Mouse (Mus musculus) liver, embryonic 11.5 days (tissue): ENCODE results near the gene Pclo. TPM values are rescaled to one million over a fixed set of nuclear protein-coding genes. Genes with fewer than 3 reads are reported as not detected.
A peak's percentile ranks its signal among the peaks of the same experiment; 100 is the strongest.

Experiments
- ATAC-seq: fragments of 200-750 bp; cut with Nextera tagmentation; replicated peaks from 2 replicates; pipeline ENCODE4 v1.8.0; 2017; ENCODE audit warnings: moderate number of reproducible peaks, mild to moderate bottlenecking, moderate TSS enrichment, moderate library complexity; ENCODE audit not compliant: low FRiP score
- DNase-seq: peaks from one replicate; pipeline ENCODE4 v3.0.0-alpha.2; 2017; ENCODE audit warnings: low spot score
- H3K27ac ChIP-seq: fragments of 300-500 bp; sonication (generic); 2 replicates; pipeline ENCODE4 v1.5.1; 2014; ENCODE audit warnings: mild to moderate bottlenecking, low read depth, low read length, control low read depth
- H3K27me3 ChIP-seq: fragments of 300-500 bp; sonication (generic); replicated peaks from 2 replicates; pipeline ENCODE4 v1.6.1; 2014; ENCODE audit warnings: low read length, mixed read lengths; ENCODE audit not compliant: control insufficient read depth, insufficient read depth
- H3K36me3 ChIP-seq: fragments of 300-500 bp; sonication (generic); 2 replicates; pipeline ENCODE4 v1.6.1; 2014; ENCODE audit warnings: mild to moderate bottlenecking, low read length, moderate library complexity, mixed read lengths; ENCODE audit not compliant: control insufficient read depth, insufficient read depth
- H3K4me1 ChIP-seq: fragments of 300-500 bp; sonication (generic); replicated peaks from 2 replicates; pipeline ENCODE4 v1.6.1; 2014; ENCODE audit warnings: low read length, mixed read lengths; ENCODE audit not compliant: control insufficient read depth, insufficient read depth
- H3K4me2 ChIP-seq: fragments of 300-500 bp; sonication (generic); 2 replicates; pipeline ENCODE4 v1.6.1; 2014; ENCODE audit warnings: mild to moderate bottlenecking, control low read depth, moderate library complexity
- H3K4me3 ChIP-seq: fragments of 300-500 bp; sonication (generic); 2 replicates; pipeline ENCODE4 v1.5.1; 2014; ENCODE audit warnings: low read depth, low read length, control low read depth
- H3K9ac ChIP-seq: fragments of 300-500 bp; sonication (generic); 2 replicates; pipeline ENCODE4 v1.6.1; 2014; ENCODE audit warnings: low read depth, low read length, control low read depth
- H3K9me3 ChIP-seq: fragments of 300-500 bp; sonication (generic); 2 replicates; pipeline ENCODE4 v1.6.1; 2016; ENCODE audit warnings: low read length, inconsistent platforms, mixed read lengths; ENCODE audit not compliant: control insufficient read depth
- WGBS: fragments of 180-500 bp; shearing (Covaris S2); extraction: QIAGEN DNeasy Blood & Tissue Kit; methylation state at CpG from one replicate; pipeline ENCODE4 v1.1.7; 2014; 5-methylcytosine and 5-hydroxymethylcytosine counted together
- polyA plus RNA-seq: library from polyadenylated mRNA; unstranded; fragments of >200 nt; fragmentation: Nextera tagmentation; extraction: Ambion mirVana; gene quantifications from 2 replicates; pipeline ENCODE4 v1.2.1, GENCODE M21; 2014

The Pclo gene
- polyA plus RNA-seq, 1 experiment from 2014 or later: 0.16 TPM

DNA sequence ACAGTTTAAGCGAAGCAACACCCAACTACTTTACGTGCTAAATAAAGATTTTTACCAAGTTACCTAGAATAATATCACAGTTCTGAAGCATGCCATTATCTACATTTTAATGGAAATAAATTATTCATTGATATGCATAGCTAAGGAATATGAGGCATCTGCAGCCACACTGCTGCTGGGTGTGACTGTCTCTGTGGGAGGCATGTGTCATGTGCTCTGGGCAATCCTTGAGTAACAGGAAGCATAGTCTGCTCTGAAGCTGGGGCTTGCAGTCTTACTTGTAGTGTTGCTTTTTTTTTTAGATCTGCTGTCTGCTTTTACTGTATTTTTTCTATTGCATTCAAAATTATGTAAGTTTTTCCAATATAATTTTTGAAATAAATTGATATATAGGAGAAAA lies 17.2 kb downstream of the Pclo start:
- Histone ChIP-seq H3K9me3 (no peaks in the 10 kb centered on the region), H3K36me3 (no peaks in the 10 kb centered on the region), H3K27me3 (no peaks in the 10 kb centered on the region), H3K9ac (no peak overlapping the region), H3K4me2 (no peak overlapping the region), H3K27ac (no peak overlapping the region), H3K4me3 (no peak overlapping the region), H3K4me1 (no peaks in the 10 kb centered on the region)
- DNase-seq (no peak), ATAC-seq (no peak)
- WGBS: 86% methylated on average over 2 of the region's 2 CpGs

DNA sequence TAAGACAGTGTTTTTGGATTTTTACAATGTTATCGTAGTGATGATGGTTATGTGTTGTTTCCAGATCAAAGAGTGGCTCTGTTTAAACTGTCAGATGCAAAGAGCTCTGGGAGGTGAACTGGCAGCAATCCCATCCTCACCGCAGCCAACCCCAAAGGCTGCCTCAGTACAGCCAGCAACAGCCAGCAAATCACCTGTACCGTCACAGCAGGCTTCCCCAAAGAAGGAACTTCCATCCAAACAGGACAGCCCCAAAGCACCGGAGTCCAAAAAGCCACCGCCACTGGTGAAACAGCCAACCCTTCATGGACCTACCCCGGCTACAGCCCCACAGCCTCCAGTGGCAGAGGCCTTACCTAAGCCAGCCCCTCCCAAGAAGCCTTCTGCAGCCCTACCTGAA lies 24.6 kb downstream of the Pclo start:
- ATAC-seq (no peak), DNase-seq (no peak)
- Histone ChIP-seq H3K9me3 (no peaks in the 10 kb centered on the region), H3K9ac (no peak overlapping the region), H3K4me1 (no peaks in the 10 kb centered on the region), H3K27me3 (no peaks in the 10 kb centered on the region), H3K4me3 (no peak overlapping the region), H3K36me3 (no peaks in the 10 kb centered on the region), H3K4me2 (no peak overlapping the region), H3K27ac (no peak overlapping the region)
- 72% methylated on average over 6 of the region's 6 CpGs for WGBS

DNA sequence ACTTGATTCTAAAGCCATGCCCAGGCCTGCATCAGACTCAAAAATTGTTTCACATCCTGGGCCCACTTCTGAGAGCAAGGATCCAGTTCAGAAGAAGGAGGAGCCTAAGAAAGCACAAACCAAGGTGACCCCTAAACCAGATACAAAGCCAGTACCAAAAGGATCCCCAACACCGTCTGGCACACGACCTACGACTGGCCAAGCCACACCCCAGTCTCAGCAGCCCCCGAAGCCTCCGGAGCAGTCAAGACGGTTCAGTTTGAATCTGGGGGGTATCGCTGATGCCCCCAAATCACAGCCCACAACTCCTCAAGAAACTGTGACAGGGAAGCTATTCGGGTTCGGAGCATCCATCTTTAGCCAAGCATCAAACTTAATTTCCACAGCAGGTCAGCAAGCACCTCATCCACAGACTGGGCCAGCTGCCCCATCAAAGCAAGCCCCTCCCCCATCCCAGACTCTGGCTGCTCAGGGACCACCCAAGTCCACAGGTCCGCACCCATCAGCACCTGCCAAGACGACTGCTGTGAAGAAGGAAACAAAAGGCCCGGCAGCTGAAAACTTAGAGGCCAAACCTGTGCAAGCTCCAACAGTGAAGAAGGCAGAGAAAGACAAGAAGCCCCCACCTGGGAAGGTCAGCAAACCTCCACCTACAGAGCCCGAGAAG lies 25.4 kb downstream of the Pclo start:
- no peak overlapping the region for H3K9ac ChIP-seq
- no peaks in the 10 kb centered on the region for H3K4me1 ChIP-seq
- no peaks in the 10 kb centered on the region for H3K27me3 ChIP-seq
- no peaks in the 10 kb centered on the region for H3K9me3 ChIP-seq
- ATAC-seq: 0 out of 2 replicates have a peak, but pooled peaks have one; percentile 18
- H3K36me3 ChIP-seq: no peaks in the 10 kb centered on the region
- H3K27ac ChIP-seq: no peak overlapping the region
- 71% methylated on average over 13 of the region's 13 CpGs for WGBS
- no peak overlapping the region for H3K4me3 ChIP-seq
- no peak for DNase-seq
- H3K4me2 ChIP-seq: no peak overlapping the region

DNA sequence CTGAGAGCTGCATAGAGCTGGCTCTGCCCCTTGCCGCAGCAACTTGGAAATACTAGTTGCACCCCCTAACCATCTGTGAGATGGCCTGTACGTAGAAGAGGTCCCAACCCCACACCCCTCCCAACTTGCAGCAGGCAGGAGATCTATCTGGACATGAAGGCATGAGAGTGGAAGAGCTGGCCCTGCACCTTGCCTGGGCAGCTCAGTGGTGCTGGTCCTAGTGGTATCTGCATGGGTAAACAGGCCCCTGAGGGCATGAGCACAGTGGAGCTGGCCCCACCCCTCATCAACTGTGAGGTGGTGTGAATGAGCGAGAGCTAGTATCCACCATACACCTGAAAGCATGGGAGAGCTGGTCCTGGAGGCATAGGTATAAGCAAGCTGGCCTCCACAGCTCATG lies 60.9 kb downstream of the Pclo start:
- Histone ChIP-seq H3K4me3 (no peak overlapping the region), H3K27me3 (no peaks in the 10 kb centered on the region), H3K9me3 (no peaks in the 10 kb centered on the region), H3K4me2 (no peak overlapping the region), H3K4me1 (no peaks in the 10 kb centered on the region), H3K9ac (no peak overlapping the region), H3K36me3 (no peaks in the 10 kb centered on the region), H3K27ac (no peak overlapping the region)
- no peak for DNase-seq
- no peak for ATAC-seq
- WGBS: 73% methylated on average over 3 of the region's 3 CpGs

DNA sequence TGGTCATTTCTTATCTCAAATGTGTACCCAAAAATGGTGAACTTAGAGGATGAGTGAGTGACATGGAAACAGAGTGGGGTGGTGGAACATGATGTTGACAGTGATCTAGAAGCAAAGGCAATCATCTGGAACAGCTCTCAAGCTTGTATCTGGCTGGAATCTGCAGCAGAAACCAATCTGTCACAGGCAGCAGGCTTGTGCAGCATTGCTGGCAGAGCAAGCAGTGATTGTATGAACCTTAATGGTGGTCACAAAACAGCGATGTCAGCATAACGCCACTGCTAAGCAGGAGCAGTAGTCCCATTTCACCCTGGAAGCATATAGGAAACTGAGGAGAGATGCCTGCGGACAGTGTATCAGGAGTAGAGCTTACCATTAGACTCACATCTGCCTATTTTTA lies 76.8 kb downstream of the Pclo start:
- Histone ChIP-seq H3K4me2 (no peak overlapping the region), H3K27ac (no peak overlapping the region)

DNA sequence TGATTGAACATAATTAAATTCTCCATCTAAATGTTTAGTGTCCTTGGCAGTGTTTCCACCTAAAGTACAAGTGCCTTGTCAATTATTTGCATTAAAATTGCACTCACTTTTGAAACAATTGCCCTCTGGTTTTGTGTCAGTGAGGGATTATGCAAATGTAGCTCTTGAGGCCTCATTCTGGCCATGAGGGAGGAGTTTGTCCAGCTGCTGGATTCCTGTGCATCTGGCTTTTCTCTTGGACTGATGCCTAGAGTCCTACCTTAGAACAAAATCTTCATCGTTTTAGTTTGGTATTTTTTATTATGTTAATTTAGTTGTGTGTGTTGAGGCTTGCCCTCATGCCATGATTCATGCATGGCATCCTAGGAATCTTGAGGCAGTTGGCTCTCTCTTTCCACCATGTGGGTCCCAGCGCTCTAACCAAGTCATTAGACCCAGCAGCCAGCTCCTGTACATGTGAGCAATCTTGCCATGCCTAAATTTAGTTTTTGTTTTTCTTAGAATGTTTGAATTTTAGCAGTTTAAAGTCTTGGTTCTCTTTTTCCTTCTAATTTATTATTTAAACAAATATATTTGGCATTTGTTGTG lies 80.8 kb downstream of the Pclo start:
- Histone ChIP-seq H3K4me3 (no peak overlapping the region), H3K4me1 (no peaks in the 10 kb centered on the region), H3K9me3 (no peaks in the 10 kb centered on the region), H3K9ac (no peak overlapping the region), H3K4me2 (no peak overlapping the region), H3K27ac (no peak overlapping the region), H3K27me3 (no peaks in the 10 kb centered on the region), H3K36me3 (no peaks in the 10 kb centered on the region)
- no peak for ATAC-seq
- WGBS: 58% methylated on average over 2 of the region's 2 CpGs
- DNase-seq: no peak

More for the DNA sequence above, 76.8 kb downstream of the Pclo start:
- DNase-seq (no peak), ATAC-seq (no peak)
- H3K4me3 ChIP-seq: no peak overlapping the region
- WGBS: 84% methylated on average over 3 of the region's 3 CpGs
- no peak overlapping the region for H3K9ac ChIP-seq
- H3K4me1 ChIP-seq: no peaks in the 10 kb centered on the region
- H3K36me3 ChIP-seq: no peaks in the 10 kb centered on the region
- no peaks in the 10 kb centered on the region for H3K9me3 ChIP-seq
- no peaks in the 10 kb centered on the region for H3K27me3 ChIP-seq

DNA sequence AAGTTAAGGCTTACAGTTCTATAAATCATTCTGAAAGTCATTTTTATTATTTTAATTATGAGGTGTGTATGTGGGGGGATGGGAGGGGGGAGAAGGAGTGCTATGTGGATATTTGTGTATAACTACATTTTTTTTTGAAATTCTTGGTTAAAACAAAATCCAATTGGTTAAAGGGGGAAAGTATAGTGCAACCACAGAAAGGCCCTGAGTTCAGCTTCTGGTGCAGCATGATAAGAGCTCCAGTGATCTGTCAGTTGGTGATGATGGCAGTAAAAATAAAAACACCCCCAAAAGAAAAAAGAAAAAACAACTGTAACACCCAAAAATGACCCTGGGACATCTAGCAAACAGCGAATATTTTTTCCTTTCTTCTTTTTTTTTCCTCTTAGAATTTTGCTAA lies 93.6 kb downstream of the Pclo start:
- H3K27me3 ChIP-seq: no peaks in the 10 kb centered on the region
- H3K9me3 ChIP-seq: no peaks in the 10 kb centered on the region
- ATAC-seq: no peak
- WGBS: 61% methylated on average over 1 of the region's 1 CpGs
- H3K27ac ChIP-seq: no peak overlapping the region
- H3K4me2 ChIP-seq: no peak overlapping the region
- no peaks in the 10 kb centered on the region for H3K4me1 ChIP-seq
- no peak for DNase-seq
- H3K4me3 ChIP-seq: no peak overlapping the region
- no peaks in the 10 kb centered on the region for H3K36me3 ChIP-seq
- no peak overlapping the region for H3K9ac ChIP-seq

DNA sequence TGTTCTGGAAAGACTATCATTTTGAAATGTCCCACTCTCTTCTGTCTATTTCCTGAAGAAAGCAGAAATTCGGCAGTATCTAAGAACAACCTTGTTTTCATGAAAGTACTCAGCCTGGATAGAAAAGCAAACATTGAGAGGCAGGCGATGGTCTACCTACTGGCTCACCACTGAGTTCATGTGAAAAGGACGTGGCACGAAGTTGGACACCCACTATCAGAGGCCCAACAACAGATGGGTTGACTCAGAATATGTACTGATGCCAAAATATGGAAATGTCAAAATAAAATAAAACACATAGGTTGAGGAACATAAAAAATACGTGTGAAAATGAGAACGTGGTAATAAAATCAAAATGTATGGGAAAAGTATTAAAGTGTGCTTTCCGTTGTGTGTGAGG lies 106.4 kb downstream of the Pclo start:
- Histone ChIP-seq H3K4me1 (no peaks in the 10 kb centered on the region), H3K9me3 (no peaks in the 10 kb centered on the region), H3K4me2 (no peak overlapping the region), H3K27ac (no peak overlapping the region), H3K4me3 (no peak overlapping the region), H3K9ac (no peak overlapping the region), H3K27me3 (no peaks in the 10 kb centered on the region), H3K36me3 (no peaks in the 10 kb centered on the region)
- ATAC-seq (no peak), DNase-seq (no peak)
- WGBS: 82% methylated on average over 7 of the region's 7 CpGs

DNA sequence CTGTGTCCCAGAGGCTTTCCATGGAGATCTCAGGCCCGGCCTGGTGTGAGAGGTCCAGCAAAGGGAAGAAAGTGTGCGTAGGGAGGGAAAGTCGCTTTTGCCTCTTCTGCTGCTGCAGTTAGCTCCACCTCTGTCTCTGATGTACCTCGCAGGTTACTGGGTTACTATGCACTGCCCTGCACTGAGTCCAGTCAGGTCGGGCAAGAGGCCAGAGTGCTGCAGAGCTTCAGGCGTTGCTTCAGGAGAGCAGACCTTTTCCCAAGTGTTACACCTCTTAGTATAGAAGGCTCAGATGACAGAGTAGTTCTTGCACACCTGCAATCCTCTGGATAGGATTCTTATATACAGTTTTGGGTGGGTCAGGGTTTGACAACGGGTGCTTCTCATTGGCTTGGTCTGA lies 108.6 kb downstream of the Pclo start:
- Histone ChIP-seq H3K9ac (no peak overlapping the region), H3K4me1 (no peaks in the 10 kb centered on the region), H3K36me3 (no peaks in the 10 kb centered on the region), H3K4me2 (no peak overlapping the region), H3K27ac (no peak overlapping the region), H3K4me3 (no peak overlapping the region), H3K9me3 (no peaks in the 10 kb centered on the region), H3K27me3 (no peaks in the 10 kb centered on the region)
- 62% methylated on average over 7 of the region's 7 CpGs for WGBS
- ATAC-seq (no peak), DNase-seq (no peak)
